Mouse (Mus musculus): Measurements from ENCODE around the gene Spock2. TPM values are rescaled to one million over a fixed set of nuclear protein-coding genes. Genes with fewer than 3 reads are reported as not detected.

Spock2 gene
- polyA plus RNA-seq, 1 experiment from 2014 or later, result 122 TPM

- H3K9ac ChIP-seq (replicated peaks), result no peak overlapping the region
- H3K9me3 ChIP-seq (replicated peaks), result no peaks in the 10 kb centered on the region
- H3K4me1 ChIP-seq, result peaks cover 23% of the 10 kb centered on the region
- ATAC-seq (ENCODE audit: low FRiP score), result no peak
- no peak overlapping the region for H3K4me3 ChIP-seq (replicated peaks)
- no peak overlapping the region for H3K27ac ChIP-seq (replicated peaks)
- WGBS, result 83% methylated on average over 4 of the region's 4 CpGs
- no peaks in the 10 kb centered on the region for H3K36me3 ChIP-seq
- no peak overlapping the region for H3K4me2 ChIP-seq
- no peaks in the 10 kb centered on the region for H3K27me3 ChIP-seq (replicated peaks)
Measured at GRCm38 (mm10) chr10:60084065-60084464, 22.0 kb upstream of the Spock2 start.

GRCm38 (mm10) chr10:60092311-60092710, 13.7 kb upstream of the Spock2 start:
- H3K9me3 ChIP-seq (replicated peaks), result no peaks in the 10 kb centered on the region
- ATAC-seq (ENCODE audit: low FRiP score), result no peak
- no peak overlapping the region for H3K27ac ChIP-seq (replicated peaks)
- H3K4me2 ChIP-seq, result no peak overlapping the region
- no peak overlapping the region for H3K9ac ChIP-seq (replicated peaks)
- WGBS, result 91% methylated on average over 2 of the region's 2 CpGs
- H3K4me1 ChIP-seq, result 0 out of 2 replicates have a peak, but pooled peaks cover 3% of the 10 kb centered on the region
- H3K4me3 ChIP-seq (replicated peaks), result no peak overlapping the region
- no peaks in the 10 kb centered on the region for H3K27me3 ChIP-seq (replicated peaks)
- H3K36me3 ChIP-seq, result no peaks in the 10 kb centered on the region

- H3K4me3 ChIP-seq (replicated peaks), result no peak overlapping the region
- 84% methylated on average over 2 of the region's 2 CpGs for WGBS
- no peak overlapping the region for H3K27ac ChIP-seq (replicated peaks)
- ATAC-seq (ENCODE audit: low FRiP score), result no peak
- H3K36me3 ChIP-seq, result peaks cover 5% of the 10 kb centered on the region; the same call in 1 of the 2 replicates
- H3K9me3 ChIP-seq (replicated peaks), result no peaks in the 10 kb centered on the region
- H3K4me2 ChIP-seq, result no peak overlapping the region
- 0 out of 2 replicates have a peak, but pooled peaks cover 3% of the 10 kb centered on the region for H3K4me1 ChIP-seq
- no peaks in the 10 kb centered on the region for H3K27me3 ChIP-seq (replicated peaks)
- H3K9ac ChIP-seq (replicated peaks), result no peak overlapping the region
Measured at GRCm38 (mm10) chr10:60093751-60094150, 12.3 kb upstream of the Spock2 start.

DNA sequence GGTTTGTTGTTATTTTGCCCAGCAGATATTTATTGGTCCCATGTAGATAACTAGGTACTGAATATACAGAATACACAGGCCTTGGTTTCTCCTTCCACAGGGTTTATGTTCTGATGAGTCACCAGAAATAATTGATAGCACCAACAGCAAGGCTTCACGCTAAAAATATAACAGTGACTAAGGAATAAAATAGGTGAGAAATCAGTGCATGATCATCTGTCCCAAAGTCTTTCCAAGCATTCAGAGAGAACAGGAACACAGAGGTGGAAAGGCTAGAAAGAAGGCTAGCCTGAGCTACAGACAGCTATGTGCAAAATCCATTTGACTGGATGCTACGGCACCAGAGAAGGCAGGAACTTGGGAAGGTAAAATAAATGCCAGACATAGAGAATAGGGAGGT, 10.5 kb upstream of the Spock2 start:
- no peaks in the 10 kb centered on the region for H3K27me3 ChIP-seq (replicated peaks)
- H3K4me1 ChIP-seq, result 0 out of 2 replicates have a peak, but pooled peaks cover 3% of the 10 kb centered on the region
- H3K9ac ChIP-seq (replicated peaks), result no peak overlapping the region
- WGBS, result 87% methylated on average over 2 of the region's 2 CpGs
- no peak overlapping the region for H3K4me3 ChIP-seq (replicated peaks)
- no peak for ATAC-seq (ENCODE audit: low FRiP score)
- no peak overlapping the region for H3K4me2 ChIP-seq
- no peaks in the 10 kb centered on the region for H3K9me3 ChIP-seq (replicated peaks)
- H3K27ac ChIP-seq (replicated peaks), result no peak overlapping the region
- H3K36me3 ChIP-seq, result peaks cover 7% of the 10 kb centered on the region; the same call in 1 of the 2 replicates

- Histone ChIP-seq H3K27me3 (replicated peaks) (no peaks in the 10 kb centered on the region), H3K4me1 (0 out of 2 replicates have a peak, but pooled peaks cover 3% of the 10 kb centered on the region), H3K27ac (replicated peaks) (no peak overlapping the region), H3K9me3 (replicated peaks) (no peaks in the 10 kb centered on the region), H3K4me3 (replicated peaks) (no peak overlapping the region), H3K36me3 (peaks cover 7% of the 10 kb centered on the region; the same call in 1 of the 2 replicates), H3K9ac (replicated peaks) (no peak overlapping the region), H3K4me2 (no peak overlapping the region)
- ATAC-seq (ENCODE audit: low FRiP score), result no peak
- WGBS, result 41% methylated on average over 1 of the region's 1 CpGs
Measured at GRCm38 (mm10) chr10:60096302-60096701, 9.7 kb upstream of the Spock2 start.

- H3K4me1 ChIP-seq, result 0 out of 2 replicates have a peak, but pooled peaks cover 3% of the 10 kb centered on the region
- ATAC-seq (ENCODE audit: low FRiP score), result no peak
Measured at GRCm38 (mm10) chr10:60097146-60097545, 8.9 kb upstream of the Spock2 start.

DNA sequence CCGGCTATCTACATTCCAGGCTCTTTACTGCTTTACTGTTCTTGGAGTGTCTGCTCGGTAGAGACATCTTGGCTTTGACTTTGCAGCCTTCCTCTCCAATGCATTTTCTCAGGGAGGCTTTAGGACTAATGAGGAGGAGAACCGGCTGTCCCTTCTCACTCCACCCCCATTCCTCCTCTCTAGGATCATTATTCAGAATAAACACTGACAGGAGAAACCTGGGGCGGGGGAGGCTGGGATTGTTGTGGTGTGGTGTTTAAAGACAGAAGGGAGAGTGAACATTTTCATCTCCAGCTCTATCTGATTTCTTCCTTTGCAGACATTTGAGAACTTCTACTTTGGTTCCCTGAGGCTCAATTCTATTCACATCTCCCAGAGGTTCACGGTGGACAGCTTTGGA, 8.2 kb upstream of the Spock2 start:
- H3K27ac ChIP-seq (replicated peaks), result no peak overlapping the region
- 0 out of 2 replicates have a peak, but pooled peaks cover 3% of the 10 kb centered on the region for H3K4me1 ChIP-seq
- H3K27me3 ChIP-seq (replicated peaks), result no peaks in the 10 kb centered on the region
- peaks cover 7% of the 10 kb centered on the region; the same call in 1 of the 2 replicates for H3K36me3 ChIP-seq
- no peak overlapping the region for H3K9ac ChIP-seq (replicated peaks)
- no peak overlapping the region for H3K4me2 ChIP-seq
- ATAC-seq (ENCODE audit: low FRiP score), result no peak
- H3K4me3 ChIP-seq (replicated peaks), result no peak overlapping the region
- WGBS, result 83% methylated on average over 5 of the region's 5 CpGs
- H3K9me3 ChIP-seq (replicated peaks), result no peaks in the 10 kb centered on the region

More at GRCm38 (mm10) chr10:60097146-60097545, 8.9 kb upstream of the Spock2 start:
- Histone ChIP-seq H3K4me2 (no peak overlapping the region), H3K27me3 (replicated peaks) (no peaks in the 10 kb centered on the region), H3K9ac (replicated peaks) (no peak overlapping the region), H3K4me3 (replicated peaks) (no peak overlapping the region), H3K27ac (replicated peaks) (no peak overlapping the region), H3K9me3 (replicated peaks) (no peaks in the 10 kb centered on the region), H3K36me3 (peaks cover 7% of the 10 kb centered on the region; the same call in 1 of the 2 replicates)
- 93% methylated on average over 9 of the region's 9 CpGs for WGBS

DNA sequence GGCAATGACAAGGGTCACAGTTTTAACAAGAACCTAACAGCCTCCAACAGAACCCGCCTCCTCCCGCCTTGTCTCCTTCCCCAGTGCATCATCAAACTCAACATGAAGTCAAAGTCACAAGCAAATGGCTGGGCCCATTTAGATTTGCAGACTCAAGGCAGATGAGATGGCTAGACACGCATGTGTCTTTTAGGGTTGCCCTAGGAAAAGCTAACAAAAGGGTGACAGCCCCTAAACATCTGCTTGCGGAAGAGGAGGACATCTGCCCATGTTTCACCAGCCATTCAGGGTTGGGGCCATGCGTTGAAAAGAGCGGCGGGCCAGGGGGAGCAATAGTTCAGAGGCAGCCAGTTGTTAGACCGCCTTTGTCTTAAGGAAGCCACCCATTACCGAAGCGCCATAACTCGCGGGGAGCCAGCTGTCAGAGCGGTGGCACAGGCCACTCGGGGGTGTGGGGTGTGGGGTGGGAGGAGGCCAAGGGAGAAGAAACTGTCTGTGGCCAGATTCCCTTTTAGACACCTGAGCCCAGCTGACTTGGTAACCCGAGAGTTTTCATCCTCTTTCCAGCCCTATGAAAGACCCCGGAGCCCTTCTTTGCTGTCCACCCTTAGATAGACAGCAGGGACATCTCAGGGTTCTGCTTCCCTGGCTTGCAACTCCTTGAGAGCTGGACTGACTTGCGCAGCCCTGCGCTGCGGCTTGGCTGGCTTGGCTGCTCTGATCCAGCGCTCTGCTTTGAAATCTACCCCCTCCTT, 451 bp upstream of the Spock2 start:
- no peaks in the 10 kb centered on the region for H3K9me3 ChIP-seq (replicated peaks)
- H3K4me3 ChIP-seq (replicated peaks), result peak overlapping the region; percentile 84
- H3K4me2 ChIP-seq, result peak overlapping the region; percentile 87
- H3K27me3 ChIP-seq (replicated peaks), result no peaks in the 10 kb centered on the region
- no peaks in the 10 kb centered on the region for H3K36me3 ChIP-seq
- peak; percentile 46 for ATAC-seq (ENCODE audit: low FRiP score)
- H3K27ac ChIP-seq (replicated peaks), result peak overlapping the region; percentile 94
- WGBS, result 4% methylated on average over 20 of the region's 20 CpGs
- H3K9ac ChIP-seq (replicated peaks), result peak overlapping the region; percentile 85
- H3K4me1 ChIP-seq, result peaks cover 40% of the 10 kb centered on the region

DNA sequence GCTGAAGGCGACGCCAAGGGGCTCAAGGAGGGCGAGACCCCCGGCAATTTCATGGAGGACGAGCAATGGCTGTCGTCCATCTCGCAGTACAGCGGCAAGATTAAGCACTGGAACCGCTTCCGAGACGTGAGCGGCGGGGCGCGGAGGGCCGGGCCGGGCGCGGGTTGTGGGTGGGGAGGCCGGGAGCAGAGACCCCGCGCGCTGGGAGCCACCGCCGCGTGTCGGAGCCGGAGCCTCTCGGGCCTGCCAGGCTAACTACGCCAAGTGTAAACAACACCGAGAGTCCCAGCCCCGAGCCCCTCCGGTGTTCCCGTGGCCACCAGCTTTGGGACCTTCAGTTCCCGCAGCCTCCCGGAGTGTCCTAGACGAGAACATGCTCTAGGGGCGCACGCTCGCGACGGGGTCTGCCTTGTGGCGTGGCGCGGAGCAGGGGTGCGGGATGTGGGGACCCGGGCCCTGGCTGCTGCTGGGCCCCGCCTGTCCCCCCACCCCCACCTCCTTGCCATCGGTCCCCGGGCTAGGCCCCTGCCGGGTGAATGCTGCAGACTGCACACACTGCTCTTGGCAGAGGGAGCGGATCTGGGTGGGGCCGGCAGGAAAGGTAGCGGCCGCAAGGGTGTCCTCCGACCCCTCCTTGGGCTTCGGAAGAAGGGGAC, 640 bp downstream of the Spock2 start:
- H3K4me1 ChIP-seq, result peaks cover 50% of the 10 kb centered on the region
- under 1% methylated on average over 57 of the region's 57 CpGs for WGBS

DNA sequence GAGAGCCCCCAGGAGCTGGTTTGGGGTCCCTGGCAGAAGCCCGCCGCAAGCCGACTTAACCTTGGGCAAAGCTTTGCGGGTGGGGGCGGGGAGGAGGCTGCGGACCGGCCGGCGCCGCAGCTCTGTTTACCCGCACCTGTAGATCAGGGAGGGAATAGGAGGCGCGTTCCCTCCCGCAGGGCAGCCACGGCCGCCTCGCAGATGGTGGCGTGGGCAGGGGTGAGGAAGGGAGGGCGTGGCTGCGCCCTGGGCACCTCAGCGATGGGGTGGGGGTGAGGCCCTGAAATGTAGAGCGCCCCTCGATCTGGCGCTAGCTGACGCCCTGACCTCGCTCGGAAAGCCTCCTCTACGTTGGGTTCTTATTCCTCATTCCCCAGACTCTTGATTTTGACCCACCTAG, 1.4 kb downstream of the Spock2 start:
- Histone ChIP-seq H3K4me3 (replicated peaks) (peak overlapping the region; percentile 84), H3K4me2 (peak overlapping the region; percentile 87), H3K4me1 (peaks cover 51% of the 10 kb centered on the region), H3K9ac (replicated peaks) (peak overlapping the region; percentile 85), H3K9me3 (replicated peaks) (no peaks in the 10 kb centered on the region), H3K27ac (replicated peaks) (peak overlapping the region; percentile 94), H3K36me3 (no peaks in the 10 kb centered on the region), H3K27me3 (replicated peaks) (no peaks in the 10 kb centered on the region)
- WGBS, result 2% methylated on average over 28 of the region's 28 CpGs
- peak; percentile 4; the same call in 1 of the 2 replicates for ATAC-seq (ENCODE audit: low FRiP score)

More for the DNA sequence above, 640 bp downstream of the Spock2 start:
- Histone ChIP-seq H3K9me3 (replicated peaks) (no peaks in the 10 kb centered on the region), H3K27ac (replicated peaks) (peak overlapping the region; percentile 94), H3K9ac (replicated peaks) (peak overlapping the region; percentile 85), H3K4me3 (replicated peaks) (peak overlapping the region; percentile 84), H3K4me2 (peak overlapping the region; percentile 87), H3K36me3 (no peaks in the 10 kb centered on the region), H3K27me3 (replicated peaks) (no peaks in the 10 kb centered on the region)
- ATAC-seq (ENCODE audit: low FRiP score), result peak; percentile 64

- no peaks in the 10 kb centered on the region for H3K27me3 ChIP-seq (replicated peaks)
- H3K27ac ChIP-seq (replicated peaks), result peak overlapping the region; percentile 94
- H3K4me2 ChIP-seq, result peak overlapping the region; percentile 87
- no peaks in the 10 kb centered on the region for H3K9me3 ChIP-seq (replicated peaks)
- H3K9ac ChIP-seq (replicated peaks), result peak overlapping the region; percentile 85
- 0 out of 2 replicates have a peak, but pooled peaks cover 2% of the 10 kb centered on the region for H3K36me3 ChIP-seq
- H3K4me1 ChIP-seq, result peaks cover 59% of the 10 kb centered on the region
- H3K4me3 ChIP-seq (replicated peaks), result peak overlapping the region; percentile 84
- 39% methylated on average over 15 of the region's 17 CpGs for WGBS
- no peak for ATAC-seq (ENCODE audit: low FRiP score)
Measured at GRCm38 (mm10) chr10:60108321-60109111, 2.5 kb downstream of the Spock2 start.

All from neural tube, embryonic 15.5 days (tissue).